Comparison of ENCODE assay signal across 15 mouse cellular contexts in the genomic region with DNA sequence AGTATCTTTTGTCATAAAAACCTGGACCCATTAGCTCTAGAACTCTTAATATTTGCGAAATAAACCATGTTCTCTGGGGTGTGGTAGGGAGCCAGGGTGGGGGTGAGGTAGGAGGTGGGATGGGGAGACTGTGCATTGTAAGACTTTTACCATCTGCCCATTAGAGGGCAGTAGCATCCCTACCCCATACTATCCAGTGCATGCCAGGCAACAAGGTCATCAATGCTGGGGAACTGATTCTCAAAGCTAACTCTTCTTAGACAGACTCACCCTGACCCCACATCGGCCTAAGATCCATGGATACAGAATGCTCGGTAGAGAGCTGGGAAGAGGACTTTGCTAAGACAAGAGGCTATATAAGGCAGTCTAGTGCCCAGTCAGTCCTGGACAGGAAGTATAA. TPM values are rescaled to one million over a fixed set of nuclear protein-coding genes. Genes with fewer than 3 reads are reported as not detected.
DNase-seq lines count a peak whose midpoint lies in the region; ATAC-seq and TF ChIP-seq lines count a peak whose summit lies in the region.
"Had no signal": no experiment of that assay in that cellular context is flagged by ENCODE, and none has a peak within 500 bp of the region (broad histone marks: within the 10 kb centered on the region; RNA-seq: fewer than 3 reads in every experiment).

No protein-coding gene starts in this region.

- peaks cover 2% of the 10 kb centered on the region; the same call in 1 of the 2 replicates for H3K27me3 ChIP-seq in hindbrain, embryonic 16.5 days (replicated peaks; ENCODE audit: control insufficient read depth, insufficient read depth, low read length)
- H3K27me3 ChIP-seq in hindbrain, embryonic 14.5 days (ENCODE audit: control insufficient read depth, insufficient read depth, low read length), result peaks cover 77% of the 10 kb centered on the region
- peaks cover 19% of the 10 kb centered on the region for H3K27me3 ChIP-seq in midbrain, postnatal 0 days (ENCODE audit: insufficient read depth, low read length)
- peaks cover 84% of the 10 kb centered on the region for H3K27me3 ChIP-seq in midbrain, embryonic 14.5 days (ENCODE audit: control insufficient read depth, insufficient read depth, low read length)
- H3K27me3 ChIP-seq: limb, embryonic 13.5 days had no signal

- ATAC-seq in hindbrain, embryonic 16.5 days, result 0 out of 2 replicates have a peak, but pooled peaks have one; percentile 22
- ATAC-seq in hindbrain, embryonic 14.5 days (ENCODE audit: low FRiP score), result no peak
- ATAC-seq in midbrain, postnatal 0 days (ENCODE audit: low FRiP score), result no peak
- ATAC-seq in midbrain, embryonic 14.5 days (ENCODE audit: low FRiP score, low TSS enrichment), result no peak

- TF ChIP-seq POLR2A in brain, embryonic 14.5 days (IDR thresholded peaks at IDR 0.05; ENCODE audit: borderline replicate concordance, extremely low read depth, insufficient read depth, insufficient read length, poor library complexity, severe bottlenecking), result no peak

- DNase-seq in hindbrain, embryonic 14.5 days (ENCODE audit: low spot score), result no peak
- DNase-seq in midbrain, postnatal 0 days (ENCODE audit: low spot score), result no peak
- DNase-seq in midbrain, embryonic 14.5 days, result no peak
- DNase-seq in brain, embryonic 14.5 days (ENCODE audit: low read depth), result no peak
- DNase-seq in urinary bladder, postnatal 4 days (ENCODE audit: low spot score in 2 of 2), result no peak
- DNase-seq in right cerebral cortex, adult 18-20 months, result no peak
- DNase-seq: kidney, adult 18-20 months; lung, adult 2 months had no signal

- H3K4me3 ChIP-seq in hindbrain, embryonic 16.5 days (ENCODE audit: low read length), result no peak overlapping the region
- H3K4me3 ChIP-seq in hindbrain, embryonic 14.5 days (replicated peaks; ENCODE audit: low read length), result no peak overlapping the region
- no peak overlapping the region for H3K4me3 ChIP-seq in midbrain, postnatal 0 days (ENCODE audit: low read depth, low read length)
- no peak overlapping the region for H3K4me3 ChIP-seq in midbrain, embryonic 14.5 days (replicated peaks; ENCODE audit: low read depth, low read length)
- H3K4me3 ChIP-seq: limb, embryonic 13.5 days had no signal

- 79% methylated on average over 3 of the region's 3 CpGs for WGBS in hindbrain, embryonic 16.5 days
- 82% methylated on average over 3 of the region's 3 CpGs for WGBS in hindbrain, embryonic 14.5 days
- 77% methylated on average over 3 of the region's 3 CpGs for WGBS in midbrain, postnatal 0 days
- WGBS in midbrain, embryonic 14.5 days, result 73% methylated on average over 3 of the region's 3 CpGs

- no peak overlapping the region for H3K27ac ChIP-seq in hindbrain, embryonic 16.5 days (ENCODE audit: low read depth, low read length)
- H3K27ac ChIP-seq in hindbrain, embryonic 14.5 days, result no peak overlapping the region
- no peak overlapping the region for H3K27ac ChIP-seq in midbrain, postnatal 0 days (ENCODE audit: low read depth, low read length)
- H3K27ac ChIP-seq in midbrain, embryonic 14.5 days (replicated peaks; ENCODE audit: low read depth, low read length), result no peak overlapping the region
- H3K27ac ChIP-seq: limb, embryonic 13.5 days had no signal

- H3K4me1 ChIP-seq in hindbrain, embryonic 16.5 days (ENCODE audit: control insufficient read depth, insufficient read depth, low read depth, low read length), result 0 out of 2 replicates have a peak, but pooled peaks cover 2% of the 10 kb centered on the region
- no peaks in the 10 kb centered on the region; the same call in 1 of the 2 replicates for H3K4me1 ChIP-seq in hindbrain, embryonic 14.5 days (replicated peaks; ENCODE audit: control insufficient read depth, insufficient read depth, low read length)
- no peaks in the 10 kb centered on the region for H3K4me1 ChIP-seq in midbrain, postnatal 0 days (ENCODE audit: insufficient read depth, low read length)
- 0 out of 2 replicates have a peak, but pooled peaks cover 8% of the 10 kb centered on the region for H3K4me1 ChIP-seq in midbrain, embryonic 14.5 days (ENCODE audit: control insufficient read depth, insufficient read depth, low read length)

- H3K9ac ChIP-seq in hindbrain, embryonic 16.5 days (ENCODE audit: low read depth, low read length), result no peak overlapping the region
- no peak overlapping the region for H3K9ac ChIP-seq in hindbrain, embryonic 14.5 days
- no peak overlapping the region for H3K9ac ChIP-seq in midbrain, postnatal 0 days (replicated peaks; ENCODE audit: low read length, poor library complexity, severe bottlenecking)
- H3K9ac ChIP-seq in midbrain, embryonic 14.5 days (replicated peaks; ENCODE audit: low read length), result no peak overlapping the region
- H3K9ac ChIP-seq: limb, embryonic 13.5 days had no signal

- TF ChIP-seq CTCF in midbrain, postnatal 0 days (IDR thresholded peaks at IDR 0.05), result peak; percentile 44
- peak; percentile 37; the same call in 1 of the 2 replicates for TF ChIP-seq CTCF in brain, embryonic 14.5 days (IDR thresholded peaks at IDR 0.05; ENCODE audit: borderline replicate concordance, extremely low read depth, insufficient read depth, insufficient read length)

- H3K4me2 ChIP-seq in hindbrain, embryonic 16.5 days (ENCODE audit: low read length), result no peak overlapping the region
- no peak overlapping the region for H3K4me2 ChIP-seq in hindbrain, embryonic 14.5 days (replicated peaks)
- H3K4me2 ChIP-seq in midbrain, postnatal 0 days (ENCODE audit: low read depth, low read length, poor library complexity, severe bottlenecking), result no peak overlapping the region
- no peak overlapping the region for H3K4me2 ChIP-seq in midbrain, embryonic 14.5 days (ENCODE audit: low read length)
- H3K4me2 ChIP-seq: limb, embryonic 13.5 days had no signal

- no peaks in the 10 kb centered on the region for H3K9me3 ChIP-seq in hindbrain, embryonic 16.5 days (ENCODE audit: control insufficient read depth, low read length)
- no peaks in the 10 kb centered on the region for H3K9me3 ChIP-seq in hindbrain, embryonic 14.5 days (ENCODE audit: control insufficient read depth, low read length)
- no peaks in the 10 kb centered on the region for H3K9me3 ChIP-seq in midbrain, postnatal 0 days (ENCODE audit: low read length)
- H3K9me3 ChIP-seq in midbrain, embryonic 14.5 days (ENCODE audit: control insufficient read depth, low read length), result no peaks in the 10 kb centered on the region
- H3K9me3 ChIP-seq: limb, embryonic 13.5 days had no signal

- no peaks in the 10 kb centered on the region for H3K36me3 ChIP-seq in hindbrain, embryonic 16.5 days (ENCODE audit: control insufficient read depth, insufficient read depth, low read length)
- peaks cover 8% of the 10 kb centered on the region; the same call in 1 of the 2 replicates for H3K36me3 ChIP-seq in hindbrain, embryonic 14.5 days (replicated peaks; ENCODE audit: control insufficient read depth, insufficient read depth)
- no peaks in the 10 kb centered on the region for H3K36me3 ChIP-seq in midbrain, postnatal 0 days (ENCODE audit: insufficient read depth, low read length)
- H3K36me3 ChIP-seq in midbrain, embryonic 14.5 days (ENCODE audit: control insufficient read depth, insufficient read depth, low read length), result no peaks in the 10 kb centered on the region
- H3K36me3 ChIP-seq: limb, embryonic 13.5 days had no signal

RNA-seq across cellular contexts. Expression of a gene that starts 49.6 kb away (rescaled TPM):
- 0.06 and 2.3 TPM in 2 replicates for polyA plus RNA-seq in hindbrain, embryonic 16.5 days (2015; fragmentation: Nextera tagmentation; extraction: Ambion mirVana)
- not detected in 2 replicates for polyA plus RNA-seq in hindbrain, embryonic 14.5 days (2014; fragmentation: Nextera tagmentation; extraction: Ambion mirVana)
- 0.19 and 0.93 TPM in 2 replicates for total RNA-seq in midbrain, postnatal 0 days (2014; rRNA removed)
- polyA plus RNA-seq in midbrain, postnatal 0 days (2015; fragmentation: Nextera tagmentation; extraction: Ambion mirVana), result 0.70 and 1.7 TPM in 2 replicates
- polyA plus RNA-seq in midbrain, embryonic 14.5 days (2014; fragmentation: Nextera tagmentation; extraction: Ambion mirVana), result 0.09 TPM in 1 of 2 replicates, not detected in the other
- polyA plus RNA-seq in brain, embryonic 14.5 days (2012; rRNA removed), result 16.5 and 79.1 TPM in 2 replicates
- total RNA-seq: ES-E14; hematopoietic stem cell, adult 5-6 weeks had no signal
- polyA plus RNA-seq: lung, adult 2 months; small intestine, adult 2 months; stomach, embryonic 16.5 days; urinary bladder, adult 2 months had no signal
